In genomic region chr10:79559716-79560115, GRCm38 (mm10) we compare ENCODE assay signal across 25 mouse cellular contexts. TPM values are rescaled to one million over a fixed set of nuclear protein-coding genes. Genes with fewer than 3 reads are reported as not detected.
"Had no signal": no experiment of that assay in that cellular context is flagged by ENCODE, and none has a peak within 500 bp of the region (broad histone marks: within the 10 kb centered on the region; RNA-seq: fewer than 3 reads in every experiment).

No protein-coding gene starts in this region.

- H3K27me3 ChIP-seq: neural tube, embryonic 13.5 days; neural tube, embryonic 15.5 days had no signal

- ATAC-seq: midbrain, embryonic 16.5 days had no signal

- H3K36me3 ChIP-seq: liver, embryonic 15.5 days; midbrain, embryonic 12.5 days; neural tube, embryonic 13.5 days; neural tube, embryonic 15.5 days had no signal

- DNase-seq: lung, adult 18-20 months; lung, embryonic 14.5 days; lung, postnatal 10 days; midbrain, embryonic 14.5 days; retina, postnatal 1 day; right cerebral cortex, adult 18-20 months; right cerebral cortex, postnatal 14 days; spleen, adult 18-20 months; thymus, adult 18-20 months; thymus, postnatal 14 days had no signal

- H3K4me3 ChIP-seq: liver, embryonic 15.5 days; midbrain, embryonic 10.5 days; midbrain, embryonic 12.5 days; myocyte; neural tube, embryonic 13.5 days; neural tube, embryonic 15.5 days had no signal

- H3K9ac ChIP-seq: liver, embryonic 15.5 days; lung, embryonic 14.5 days; midbrain, embryonic 12.5 days; neural tube, embryonic 13.5 days; neural tube, embryonic 15.5 days had no signal

- H3K9me3 ChIP-seq: liver, embryonic 15.5 days; midbrain, embryonic 12.5 days had no signal

- H3K27ac ChIP-seq: liver, embryonic 15.5 days; midbrain, embryonic 10.5 days; midbrain, embryonic 12.5 days; neural tube, embryonic 13.5 days; neural tube, embryonic 15.5 days had no signal

- H3K4me2 ChIP-seq: liver, embryonic 15.5 days; lung, embryonic 14.5 days; midbrain, embryonic 12.5 days; neural tube, embryonic 13.5 days; neural tube, embryonic 15.5 days had no signal

RNA-seq across cellular contexts. Expression of gene Theg, which starts 27.4 kb away (rescaled TPM):
- total RNA-seq: megakaryocyte, adult 5-6 weeks; megakaryocyte-erythroid progenitor cell, adult 5-6 weeks had no signal
- polyA plus RNA-seq: liver, embryonic 15.5 days; lung, embryonic 14.5 days; lung, embryonic 16.5 days; midbrain, embryonic 10.5 days; midbrain, embryonic 12.5 days; midbrain, embryonic 14.5 days; midbrain, embryonic 16.5 days; myocyte; neural tube, embryonic 11.5 days; neural tube, embryonic 13.5 days; small intestine, adult 2 months; stomach, embryonic 14.5 days; stomach, embryonic 16.5 days; thymus, postnatal 0 days had no signal

RNA-seq across cellular contexts. Expression of gene C2cd4c, which starts 54.1 kb away (rescaled TPM):
- total RNA-seq: megakaryocyte, adult 5-6 weeks; megakaryocyte-erythroid progenitor cell, adult 5-6 weeks had no signal
- polyA plus RNA-seq: liver, embryonic 15.5 days; lung, embryonic 14.5 days; lung, embryonic 16.5 days; thymus, postnatal 0 days had no signal
